Mouse (Mus musculus) CH12.LX (cell line): ENCODE data around the gene Acsl5.

ENCODE experiments used
- CTCF ChIP-seq, 2 experiments: IDR thresholded peaks in 1 of 2; conservative IDR thresholded peaks in 1 of 2; 2 replicates each; pipeline ENCODE4 v1.5.1; 2011 to 2012; ENCODE audit warnings: low read depth in 2 of 2, low read length in 2 of 2, improper control_type of control experiment in 1 of 2, inconsistent platforms in 1 of 2, mild to moderate bottlenecking in 1 of 2, moderate library complexity in 1 of 2
- E2F4 ChIP-seq: IDR thresholded peaks from 2 replicates; pipeline ENCODE4 v1.6.1; 2011; ENCODE audit warnings: low read depth, low read length, improper control_type of control experiment; ENCODE audit not compliant: insufficient replicate concordance
- MAFK ChIP-seq: IDR thresholded peaks from 2 replicates; pipeline ENCODE4 v1.6.1; 2011; ENCODE audit warnings: low read length, improper control_type of control experiment; ENCODE audit not compliant: insufficient replicate concordance
- NELFE ChIP-seq: IDR thresholded peaks from 2 replicates; pipeline ENCODE4 v1.6.1; 2011; ENCODE audit warnings: low read depth, low read length, improper control_type of control experiment
- POLR2AphosphoS2 ChIP-seq: IDR thresholded peaks from 2 replicates; pipeline ENCODE4 v1.6.1; 2011; ENCODE audit warnings: low read depth, low read length, improper control_type of control experiment
- TCF12 ChIP-seq: IDR thresholded peaks from 2 replicates; pipeline ENCODE4 v1.6.1; 2014; ENCODE audit warnings: low read depth, mild to moderate bottlenecking, inconsistent platforms, low read length, improper control_type of control experiment

- TF ChIP-seq TCF12, result no peak
- TF ChIP-seq CTCF (conservative IDR thresholded peaks at IDR 0.05 in 1 of 2, IDR thresholded peaks at IDR 0.05 in 1 of 2; ENCODE audit: low read depth in 2 of 2, low read length in 2 of 2), result no peak
- no peak; the same call in 1 of the 2 replicates for TF ChIP-seq MAFK
- TF ChIP-seq NELFE, result no peak
- no peak for TF ChIP-seq POLR2AphosphoS2
- no peak for TF ChIP-seq E2F4
Measured at GRCm38 (mm10) chr19:55218741-55219221, 33.0 kb upstream of the Acsl5 start.
